Mouse (Mus musculus) erythroblast, embryonic 14.5 days (primary cell): ENCODE results near the gene Inafm1. TPM values are rescaled to one million over a fixed set of nuclear protein-coding genes. Genes with fewer than 3 reads are reported as not detected.

ENCODE experiments used
- H3K27me3 ChIP-seq: 2 replicates; pipeline ENCODE4 v1.6.1; 2012; ENCODE audit warnings: inconsistent platforms; ENCODE audit not compliant: control insufficient read depth
- H3K36me3 ChIP-seq: 2 replicates; pipeline ENCODE4 v1.6.1; 2012; ENCODE audit warnings: mild to moderate bottlenecking, inconsistent platforms; ENCODE audit not compliant: control insufficient read depth
- H3K4me1 ChIP-seq: 2 replicates; pipeline ENCODE4 v1.6.1; 2012; ENCODE audit warnings: inconsistent platforms; ENCODE audit not compliant: control insufficient read depth
- H3K4me3 ChIP-seq: replicated peaks from 2 replicates; pipeline ENCODE3; 2012; ENCODE audit warnings: moderate library complexity, mild to moderate bottlenecking, inconsistent platforms
- H3K9me3 ChIP-seq: 2 replicates; pipeline ENCODE4 v1.6.1; 2012; ENCODE audit warnings: low read length, inconsistent platforms, mixed read lengths; ENCODE audit not compliant: control insufficient read depth
- GATA1 ChIP-seq: IDR thresholded peaks from 2 replicates; pipeline ENCODE4 v1.6.1; 2012; ENCODE audit warnings: low read length, inconsistent platforms, mixed read lengths
- TAL1 ChIP-seq: IDR thresholded peaks from 3 replicates; pipeline ENCODE4 v1.6.1; 2012; ENCODE audit warnings: low read length, inconsistent platforms, mixed read lengths
- polyA plus RNA-seq: library from polyadenylated mRNA; stranded (reverse); fragments of >175 nt; gene quantifications from 2 replicates; pipeline ENCODE4 v1.2.3, GENCODE M21; 2012

The Inafm1 gene
- polyA plus RNA-seq, 1 experiment = 7.9 TPM

GRCm38 (mm10) chr7:16254195-16254594 is 19.2 kb downstream of the Inafm1 start:
- H3K4me3 ChIP-seq = no peak overlapping the region
- no peaks in the 10 kb centered on the region for H3K36me3 ChIP-seq
- TF ChIP-seq TAL1 (no peak), GATA1 (no peak)
- no peaks in the 10 kb centered on the region for H3K4me1 ChIP-seq
- H3K27me3 ChIP-seq = peaks cover 3% of the 10 kb centered on the region
- no peaks in the 10 kb centered on the region for H3K9me3 ChIP-seq

GRCm38 (mm10) chr7:16250687-16251086 is 22.7 kb downstream of the Inafm1 start:
- no peaks in the 10 kb centered on the region for H3K36me3 ChIP-seq
- TF ChIP-seq TAL1 (no peak), GATA1 (no peak)
- no peaks in the 10 kb centered on the region for H3K9me3 ChIP-seq
- H3K4me3 ChIP-seq = no peak overlapping the region
- H3K4me1 ChIP-seq = no peaks in the 10 kb centered on the region
- no peaks in the 10 kb centered on the region for H3K27me3 ChIP-seq

DNA sequence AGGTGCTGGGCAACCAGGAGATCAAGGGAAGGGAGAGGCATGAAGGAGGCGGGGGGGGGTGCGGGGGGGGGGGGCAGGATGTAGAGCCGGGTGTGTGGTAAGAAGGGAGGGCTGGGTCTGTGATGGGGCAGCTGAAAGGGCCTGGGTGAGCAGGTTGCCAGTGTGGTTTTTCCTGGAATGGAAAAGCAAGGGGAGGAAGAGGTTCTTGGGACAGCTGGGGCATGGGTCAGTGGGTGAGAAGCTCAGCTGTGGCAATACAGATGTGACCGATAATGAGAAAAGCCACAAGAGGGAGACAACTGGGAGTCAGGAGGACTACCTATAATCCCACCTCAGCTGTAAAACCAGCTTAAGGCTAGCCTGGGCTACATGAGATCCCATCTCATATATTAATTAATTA is 27.5 kb downstream of the Inafm1 start:
- TF ChIP-seq TAL1 (no peak), GATA1 (no peak)
- Histone ChIP-seq H3K27me3 (no peaks in the 10 kb centered on the region), H3K9me3 (no peaks in the 10 kb centered on the region), H3K36me3 (no peaks in the 10 kb centered on the region), H3K4me1 (peaks cover 27% of the 10 kb centered on the region), H3K4me3 (no peak overlapping the region)

GRCm38 (mm10) chr7:16244067-16244466 is 29.4 kb downstream of the Inafm1 start, which contains the start of gene C5ar2:
Gene C5ar2, minus strand, starts transcription at chr7:16244154.
- TF ChIP-seq TAL1 (no peak), GATA1 (no peak)
- Histone ChIP-seq H3K36me3 (no peaks in the 10 kb centered on the region), H3K9me3 (no peaks in the 10 kb centered on the region), H3K27me3 (no peaks in the 10 kb centered on the region), H3K4me1 (peaks cover 45% of the 10 kb centered on the region), H3K4me3 (no peak within 1 kb of the TSS)

GRCm38 (mm10) chr7:16242198-16242597 is 31.2 kb downstream of the Inafm1 start:
- Histone ChIP-seq H3K27me3 (no peaks in the 10 kb centered on the region), H3K36me3 (peaks cover 10% of the 10 kb centered on the region), H3K9me3 (peaks cover 4% of the 10 kb centered on the region), H3K4me1 (peaks cover 47% of the 10 kb centered on the region), H3K4me3 (no peak overlapping the region)
- TF ChIP-seq TAL1 (no peak), GATA1 (no peak)

GRCm38 (mm10) chr7:16241787-16242186 is 31.6 kb downstream of the Inafm1 start:
- Histone ChIP-seq H3K9me3 (peaks cover 6% of the 10 kb centered on the region), H3K4me1 (peaks cover 47% of the 10 kb centered on the region), H3K4me3 (peak overlapping the region; percentile 23), H3K27me3 (no peaks in the 10 kb centered on the region), H3K36me3 (peaks cover 14% of the 10 kb centered on the region)
- TF ChIP-seq GATA1 = no peak

GRCm38 (mm10) chr7:16240978-16241303 is 32.5 kb downstream of the Inafm1 start:
- TF ChIP-seq TAL1 = no peak
- no peak for TF ChIP-seq GATA1
- Histone ChIP-seq H3K4me3 (no peak overlapping the region), H3K27me3 (no peaks in the 10 kb centered on the region), H3K36me3 (peaks cover 20% of the 10 kb centered on the region), H3K4me1 (peaks cover 47% of the 10 kb centered on the region), H3K9me3 (peaks cover 6% of the 10 kb centered on the region)

- TF ChIP-seq TAL1 (no peak), GATA1 (peak; percentile 54)
- peaks cover 47% of the 10 kb centered on the region for H3K4me1 ChIP-seq
- H3K9me3 ChIP-seq = peaks cover 6% of the 10 kb centered on the region
- peaks cover 20% of the 10 kb centered on the region for H3K36me3 ChIP-seq
- H3K27me3 ChIP-seq = no peaks in the 10 kb centered on the region
- H3K4me3 ChIP-seq = peak overlapping the region; percentile 61
Observed at GRCm38 (mm10) chr7:16240281-16240977, 33.0 kb downstream of the Inafm1 start.

DNA sequence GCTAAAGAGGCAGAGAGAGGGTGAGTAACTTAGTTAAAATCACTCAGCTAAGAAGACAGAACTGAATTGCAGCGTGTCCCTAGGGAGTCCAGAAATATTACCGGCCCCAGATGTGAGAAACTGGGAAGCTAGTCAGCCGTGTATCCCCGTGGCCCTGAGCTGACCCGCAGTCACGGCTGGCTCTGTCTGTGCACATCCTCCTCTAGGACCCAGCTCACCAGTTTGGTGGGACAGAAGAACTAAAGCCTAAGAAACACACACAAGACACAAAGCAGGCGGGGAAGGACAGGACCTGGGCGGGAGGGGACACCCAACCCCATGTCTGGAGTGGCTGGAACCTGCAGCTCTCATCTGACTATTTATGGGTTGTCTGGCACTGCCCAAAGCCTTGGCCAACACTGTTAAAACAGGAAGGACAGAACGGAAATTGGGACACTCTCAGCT is 33.8 kb downstream of the Inafm1 start:
- H3K4me3 ChIP-seq = peak overlapping the region; percentile 61
- peaks cover 6% of the 10 kb centered on the region for H3K9me3 ChIP-seq
- TF ChIP-seq GATA1 (no peak), TAL1 (no peak)
- H3K4me1 ChIP-seq = peaks cover 47% of the 10 kb centered on the region
- H3K36me3 ChIP-seq = peaks cover 20% of the 10 kb centered on the region
- no peaks in the 10 kb centered on the region for H3K27me3 ChIP-seq

DNA sequence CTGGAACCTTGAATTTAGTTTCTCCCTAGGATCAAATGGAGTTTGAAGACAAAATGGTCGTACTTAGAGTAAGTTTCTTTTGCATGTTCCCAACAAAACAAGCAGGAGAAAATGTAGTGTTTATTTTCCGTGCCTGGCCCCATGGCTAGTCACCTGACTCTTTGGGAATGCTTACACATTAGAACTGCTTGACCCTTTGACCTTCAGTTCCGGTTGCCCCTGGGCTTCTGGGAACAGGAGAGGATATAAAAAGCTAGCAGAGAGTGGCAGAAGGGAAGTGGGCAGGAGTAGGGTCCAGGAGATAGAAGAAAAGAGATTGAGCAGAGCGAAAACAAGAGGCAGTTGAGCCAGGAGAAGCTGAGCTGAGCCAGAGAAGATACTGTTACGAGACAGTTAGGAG is 43.5 kb downstream of the Inafm1 start:
- Histone ChIP-seq H3K27me3 (no peaks in the 10 kb centered on the region; the same call in 1 of the 2 replicates), H3K4me1 (no peaks in the 10 kb centered on the region), H3K9me3 (peaks cover 17% of the 10 kb centered on the region), H3K4me3 (no peak overlapping the region), H3K36me3 (no peaks in the 10 kb centered on the region)
- TF ChIP-seq GATA1 (no peak), TAL1 (no peak)

Other genes with a start within 250 kb of the Inafm1 start
- gene Bicra, start 225.7 kb downstream of the Inafm1 start, polyA plus RNA-seq = 2.1 TPM in 2 replicates
- gene Zfp541, start 211.8 kb downstream of the Inafm1 start, polyA plus RNA-seq = 0.01 TPM in 1 of 2 replicates, not detected in the other
- 42.0 and 85.6 TPM in 2 replicates for gene Napa, start 175.2 kb downstream of the Inafm1 start, polyA plus RNA-seq
- 1.3 and 2.1 TPM in 2 replicates for gene Kptn, start 153.7 kb downstream of the Inafm1 start, polyA plus RNA-seq
- gene Slc8a2, start 143.8 kb downstream of the Inafm1 start, polyA plus RNA-seq = not detected in 2 replicates
- gene Meis3, start 98.5 kb downstream of the Inafm1 start, polyA plus RNA-seq = 0.07 TPM in 1 of 2 replicates, not detected in the other
- gene Dhx34, start 51.6 kb downstream of the Inafm1 start, polyA plus RNA-seq = 1.7 and 2.0 TPM in 2 replicates
- 0.02 and 0.04 TPM in 2 replicates for gene C5ar2, start 29.5 kb downstream of the Inafm1 start, polyA plus RNA-seq
- gene C5ar1, start 14.1 kb downstream of the Inafm1 start, polyA plus RNA-seq = 0.02 TPM in 1 of 2 replicates, not detected in the other
- gene Ccdc9, start 13.2 kb upstream of the Inafm1 start, polyA plus RNA-seq = 6.3 and 7.0 TPM in 2 replicates
- 63.0 and 92.9 TPM in 2 replicates for gene Bbc3, start 34.8 kb upstream of the Inafm1 start, polyA plus RNA-seq
- 1.8 and 2.0 TPM in 2 replicates for gene Sae1, start 114.2 kb upstream of the Inafm1 start, polyA plus RNA-seq
- gene Zc3h4, start 127.3 kb upstream of the Inafm1 start, polyA plus RNA-seq = 12.0 and 13.6 TPM in 2 replicates
- 11.3 and 15.4 TPM in 2 replicates for gene Tmem160, start 179.2 kb upstream of the Inafm1 start, polyA plus RNA-seq
- not detected in 2 replicates for gene Npas1, start 204.1 kb upstream of the Inafm1 start, polyA plus RNA-seq